Mouse (Mus musculus) WW6 (cell line): ENCODE measurements around the gene Tmem218.

Experiments used
- DNase-seq: peaks from one replicate; pipeline ENCODE4 v3.0.0-alpha.2; 2013; ENCODE audit warnings: low read depth, low spot score

Tmem218 gene

DNA sequence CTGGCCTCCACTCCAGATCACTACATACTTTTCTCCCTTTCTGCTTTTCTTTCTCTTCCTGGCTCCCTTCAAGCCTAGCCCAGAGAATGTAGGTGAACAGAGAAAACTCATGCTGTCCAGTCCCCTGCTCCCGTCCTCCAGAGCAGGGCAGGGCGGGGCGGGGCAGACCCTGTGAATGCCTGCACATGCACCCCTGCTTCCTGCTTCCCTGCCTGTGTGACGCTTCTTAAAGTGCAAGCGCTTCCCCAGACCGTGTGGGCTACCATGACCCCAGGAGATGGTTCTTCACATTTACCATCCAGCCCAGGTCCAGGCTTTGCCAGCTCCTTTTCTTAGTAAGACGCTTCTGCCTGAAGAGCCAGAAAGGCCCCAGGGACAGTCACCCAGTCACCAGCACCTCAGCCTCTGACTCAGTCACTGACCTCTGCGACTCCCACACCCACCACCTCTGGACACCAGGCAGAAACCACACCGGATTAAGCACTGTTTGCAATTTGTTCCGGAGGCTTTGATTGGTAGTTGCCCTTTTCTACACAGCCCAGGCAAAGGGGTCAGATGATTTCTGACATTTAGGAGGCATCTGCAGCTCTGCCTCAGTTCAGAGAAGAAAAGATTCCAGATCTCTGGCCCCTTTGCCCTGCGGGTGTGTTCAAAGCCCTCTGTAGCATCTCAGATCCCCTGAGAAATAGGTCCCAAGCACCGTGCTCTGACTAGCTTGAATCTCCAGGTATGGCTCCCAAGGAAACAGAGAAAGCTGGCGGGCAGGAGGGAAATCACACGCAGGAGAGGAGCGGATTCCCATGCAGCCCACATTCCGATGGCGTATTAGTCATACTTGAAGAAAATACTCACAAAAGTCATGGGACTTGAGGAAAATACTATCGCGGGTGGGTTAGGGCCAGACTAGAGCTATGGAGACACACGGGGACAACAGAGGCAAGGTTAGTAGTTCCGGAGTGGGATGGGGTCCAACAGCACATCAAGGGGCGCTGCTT lies 24.5 kb downstream of the Tmem218 start:
- no peak for DNase-seq

DNA sequence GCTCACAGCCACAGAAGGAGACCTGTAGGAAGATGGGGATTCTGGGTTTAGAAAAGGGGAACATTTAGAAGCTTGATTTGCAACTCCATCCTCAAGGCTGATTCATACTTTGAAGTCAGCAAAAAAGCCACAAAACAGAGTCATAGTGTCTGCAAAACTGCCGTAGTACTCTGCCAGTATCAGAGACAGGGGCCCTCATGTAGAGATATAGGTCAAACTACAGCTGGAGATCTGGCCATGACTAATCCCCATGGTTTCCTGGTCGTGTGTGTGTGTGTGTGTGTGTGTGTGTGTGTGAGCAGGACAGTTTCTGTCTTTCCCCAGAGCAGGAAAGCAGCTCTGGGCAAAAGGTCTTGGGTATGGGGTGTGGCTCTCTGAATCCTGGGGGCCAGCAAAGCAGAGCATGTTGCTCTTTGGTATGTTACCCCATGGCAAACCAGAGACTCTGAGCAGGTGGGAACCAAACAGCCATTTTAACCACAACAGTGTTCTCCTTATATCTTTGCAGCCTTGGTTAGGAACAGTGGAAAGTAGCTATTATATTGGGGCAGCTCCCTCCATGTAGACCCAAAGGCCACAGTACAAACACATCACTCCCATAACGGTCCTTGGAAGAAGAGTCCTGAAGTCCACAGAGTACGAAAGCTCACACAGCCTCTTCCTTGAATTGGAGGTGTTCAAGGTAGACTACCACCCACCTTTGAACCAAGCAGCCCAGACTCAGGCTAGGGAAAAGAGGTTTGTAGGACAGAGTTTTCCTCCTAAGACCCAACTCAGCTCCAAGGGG lies 28.1 kb downstream of the Tmem218 start:
- no peak for DNase-seq

DNA sequence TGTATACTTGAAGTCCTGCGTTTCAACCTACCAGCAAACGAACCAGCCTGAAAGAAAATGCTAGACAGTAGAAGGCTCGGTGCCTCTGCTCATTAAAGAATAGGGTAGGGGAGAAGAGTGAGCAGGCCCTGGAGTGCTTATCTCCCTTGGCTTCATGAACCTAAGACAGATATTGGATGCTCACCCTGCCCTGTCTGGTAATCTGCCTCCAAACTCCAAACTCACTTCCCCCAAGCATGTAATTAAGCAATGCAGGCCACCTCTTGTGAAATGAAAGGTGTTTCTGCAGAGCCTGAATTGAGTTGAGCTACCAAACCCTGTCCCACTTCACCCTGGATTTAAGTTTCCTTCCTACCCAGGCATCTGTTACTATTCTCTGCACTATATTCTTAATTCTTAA lies 34.7 kb downstream of the Tmem218 start:
- no peak for DNase-seq

DNA sequence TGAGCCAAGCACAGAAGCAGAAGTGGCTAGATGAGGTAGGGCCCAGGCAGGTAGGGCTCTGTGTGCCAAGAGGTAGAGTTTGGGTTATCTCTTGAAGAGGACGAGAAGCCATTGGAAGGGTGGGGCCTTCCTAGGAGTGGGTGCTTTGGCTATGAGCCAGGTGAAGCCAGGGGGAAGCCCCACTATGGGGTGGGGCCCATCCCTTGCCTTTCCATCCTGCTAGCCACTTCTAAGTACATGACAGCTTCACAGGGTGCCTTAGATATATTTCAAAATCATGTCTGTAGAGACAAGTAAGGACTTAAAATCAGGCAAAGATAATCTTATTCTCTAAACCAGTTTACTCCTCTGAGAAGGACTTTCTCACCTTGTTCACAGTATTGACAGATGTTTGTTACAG lies 36.6 kb downstream of the Tmem218 start:
- no peak for DNase-seq

DNA sequence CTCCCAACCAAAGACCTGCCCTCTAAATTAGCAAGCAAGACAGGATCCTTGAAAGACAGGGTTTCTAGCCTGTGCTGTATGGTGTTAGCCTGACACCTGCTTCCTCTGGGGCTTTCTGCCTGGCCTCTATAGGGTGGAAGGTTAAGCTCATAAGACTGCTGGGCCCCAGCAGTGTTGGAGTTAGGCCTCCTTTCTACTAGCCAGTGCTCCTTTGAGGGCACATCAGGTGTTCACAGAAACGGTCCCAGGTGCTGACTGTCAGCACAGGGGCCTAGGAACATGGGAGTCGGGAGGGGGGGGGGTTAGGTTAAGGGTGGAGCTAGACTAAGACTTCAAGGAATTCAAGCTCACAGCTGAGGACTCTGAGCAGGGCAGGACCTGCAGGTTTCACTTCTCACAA lies 37.4 kb downstream of the Tmem218 start:
- DNase-seq = no peak

DNA sequence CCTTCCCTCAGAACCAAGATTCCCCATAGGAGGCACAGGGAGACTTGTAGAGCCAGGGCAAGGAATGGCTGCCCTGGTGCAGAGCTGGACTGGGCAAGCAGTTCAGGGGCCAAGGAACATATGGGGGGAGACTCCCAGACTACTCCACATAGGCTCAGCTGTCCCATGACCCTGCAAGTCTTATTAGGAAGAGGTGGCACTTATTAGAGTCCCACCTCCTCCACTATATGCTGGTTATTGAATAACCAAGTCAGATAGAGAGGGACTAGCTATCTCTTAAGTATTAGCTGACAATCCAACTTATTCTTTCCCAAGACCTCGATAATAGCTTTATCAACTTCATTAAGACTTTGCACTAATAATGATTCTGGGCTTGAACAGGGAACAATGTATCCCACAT lies 37.8 kb downstream of the Tmem218 start:
- DNase-seq = no peak

DNA sequence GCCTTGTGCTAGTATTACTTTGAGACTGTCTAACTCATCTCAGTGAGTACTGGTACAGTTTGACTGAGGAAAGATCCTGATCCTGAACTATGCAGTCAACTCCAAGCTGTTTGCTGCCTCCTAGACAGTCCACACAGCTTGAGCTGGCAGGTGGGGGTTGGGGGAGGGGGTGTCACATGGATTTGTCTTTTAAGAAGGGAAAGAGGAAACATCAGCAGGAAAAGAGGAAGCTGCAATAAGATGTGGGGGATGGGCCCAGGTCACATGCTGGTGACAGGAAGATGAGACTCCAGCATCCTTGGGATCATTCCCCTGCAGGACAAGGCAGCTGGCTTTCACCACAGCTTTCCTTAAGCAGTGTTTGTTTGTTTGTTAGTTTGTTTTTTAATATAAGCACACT lies 39.4 kb downstream of the Tmem218 start:
- no peak for DNase-seq

DNA sequence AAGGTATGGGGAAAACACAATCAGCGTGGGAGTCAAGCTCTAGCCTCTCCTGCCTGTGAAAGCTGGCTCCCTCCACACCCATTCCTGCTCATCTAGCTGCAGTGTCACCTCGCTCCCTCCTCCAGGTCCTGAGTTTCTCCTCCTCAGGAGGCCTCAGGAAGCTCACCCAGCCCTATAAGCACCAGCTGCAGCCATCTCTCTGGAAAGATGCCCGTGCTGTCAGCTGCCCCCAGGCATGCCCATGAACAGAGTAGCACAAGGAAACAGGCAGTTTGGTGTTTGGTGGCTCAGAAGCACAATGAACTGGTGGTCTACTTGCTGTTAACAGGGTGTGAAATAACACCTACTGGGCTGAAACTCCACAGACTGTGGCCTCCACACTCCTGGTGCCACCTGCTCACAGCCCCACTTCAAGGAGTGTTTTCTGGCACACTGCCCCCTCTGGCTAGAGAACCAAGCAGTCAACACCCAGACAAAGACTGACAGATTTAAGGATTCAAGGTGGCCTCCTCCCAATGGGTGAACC lies 40.4 kb downstream of the Tmem218 start:
- DNase-seq = no peak

DNA sequence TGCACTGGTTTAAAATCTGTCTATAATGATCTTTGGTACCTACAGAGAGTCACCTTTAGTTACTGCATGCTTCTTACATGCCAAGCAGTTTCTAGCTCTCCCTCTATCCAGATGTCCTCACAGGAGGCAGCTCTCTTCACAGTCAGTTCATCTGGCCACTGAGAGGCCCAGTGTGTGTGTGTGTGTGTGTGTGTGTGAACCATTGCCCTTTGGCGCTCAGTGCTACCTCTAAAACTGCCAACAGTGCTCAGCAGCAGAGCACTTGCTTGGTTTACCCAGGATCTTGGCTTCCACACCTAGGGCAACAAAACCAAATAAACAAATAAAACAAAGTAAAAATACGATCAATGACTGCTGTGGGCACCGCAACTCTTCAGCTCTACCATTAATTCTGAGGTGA lies 42.0 kb downstream of the Tmem218 start:
- no peak for DNase-seq

DNA sequence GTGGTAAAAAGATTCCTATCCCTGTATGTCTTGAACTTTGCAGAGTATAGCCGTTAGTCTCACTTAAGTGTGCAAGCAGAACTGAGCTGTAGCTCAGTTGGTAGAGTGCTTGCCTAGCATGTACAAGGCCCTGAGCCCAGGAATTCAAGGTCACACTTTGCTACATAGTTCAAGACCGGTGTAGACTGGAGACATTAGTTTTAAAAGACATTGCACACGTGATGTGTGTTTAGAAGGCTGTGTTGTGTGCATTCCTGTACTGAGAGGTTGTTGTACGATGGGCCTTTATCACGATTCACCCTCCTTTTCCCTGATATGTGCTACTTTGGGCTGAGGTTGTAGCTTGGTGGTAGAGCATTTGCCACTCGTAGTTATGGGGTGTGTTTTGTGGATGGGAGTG lies 42.6 kb downstream of the Tmem218 start:
- DNase-seq = no peak

DNA sequence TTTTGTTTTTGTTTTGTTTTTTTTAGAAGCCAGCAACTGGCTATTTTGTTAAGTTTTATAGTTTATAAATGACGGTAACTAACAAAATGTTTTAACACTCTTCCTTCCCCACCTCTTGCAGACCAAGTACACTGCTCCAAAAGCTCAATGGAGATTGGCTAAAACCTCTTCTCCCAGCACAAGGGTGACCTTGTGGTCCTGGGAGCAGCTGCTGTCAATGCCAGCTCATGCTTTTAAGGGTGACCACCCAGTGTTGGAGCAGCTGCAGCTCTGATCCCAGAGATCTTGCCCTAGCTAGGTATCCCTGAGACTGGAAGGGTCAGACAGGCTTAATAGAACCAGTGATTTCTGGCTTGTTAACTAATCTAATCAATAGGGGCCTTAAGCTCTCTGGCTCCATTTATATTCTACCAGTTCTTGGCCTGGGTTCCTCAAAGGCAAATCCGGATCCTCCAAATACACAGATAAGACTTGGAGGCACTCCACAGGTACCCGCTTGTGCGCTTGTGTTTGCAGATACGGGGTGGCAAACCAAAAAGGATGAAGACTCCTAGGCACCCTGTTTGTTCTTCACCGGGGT lies 46.6 kb downstream of the Tmem218 start:
- DNase-seq = no peak

DNA sequence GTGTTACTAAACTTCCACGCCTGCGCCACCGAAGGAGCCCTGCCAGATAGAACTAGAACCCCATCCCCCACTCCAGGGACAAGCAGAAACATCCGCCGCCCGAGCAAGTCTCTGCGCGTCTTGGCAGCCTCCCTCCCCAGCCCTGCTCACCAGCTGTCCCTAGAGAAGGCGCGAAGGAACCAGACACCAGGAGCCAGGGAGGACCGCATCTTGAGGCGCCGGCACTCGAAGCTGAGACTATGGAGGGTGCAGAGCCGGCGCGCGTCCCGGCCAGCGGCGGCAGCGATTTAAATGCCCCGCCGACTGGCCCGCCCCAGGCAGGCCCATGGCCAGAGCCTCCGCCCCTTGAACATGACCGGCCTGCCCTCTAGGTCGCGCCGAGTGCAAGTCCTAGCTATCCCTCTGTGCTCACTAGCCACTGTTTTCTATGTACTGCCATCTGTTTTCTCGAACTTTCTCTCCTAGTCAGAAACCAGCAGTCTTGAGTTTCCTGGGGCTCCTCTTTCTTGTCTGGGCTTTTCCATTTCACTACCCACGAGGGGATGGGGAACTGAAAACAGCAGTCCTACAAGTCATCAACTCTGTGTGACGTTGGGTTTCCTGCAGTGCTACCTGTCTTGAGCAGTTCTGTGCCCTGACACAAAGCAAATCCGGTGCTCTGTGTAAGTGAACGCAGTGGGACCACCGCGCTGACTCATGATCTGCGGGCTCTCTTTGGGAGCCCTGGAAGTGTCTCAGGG lies 47.3 kb downstream of the Tmem218 start, which contains the start of gene Slc37a2:
Slc37a2 (minus strand) TSS at position 590 of the 740 bp plus-strand sequence.
- DNase-seq = no peak

DNA sequence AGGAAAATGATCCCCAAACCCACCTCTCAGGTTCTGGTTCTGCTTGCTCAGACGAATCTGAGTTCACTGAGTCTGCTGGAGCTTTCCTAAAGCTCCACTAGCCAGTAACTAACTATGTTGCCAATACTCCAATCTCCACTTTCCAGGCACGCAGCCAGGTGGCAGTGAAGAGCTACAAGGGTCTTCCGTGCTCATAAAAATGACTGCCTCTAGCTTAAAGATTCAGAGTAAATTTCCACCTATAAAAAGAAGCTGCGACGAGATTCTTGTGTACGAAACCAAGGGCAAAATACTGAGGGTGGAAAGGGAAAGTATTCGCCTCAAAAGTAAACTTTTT lies 47.8 kb downstream of the Tmem218 start:
- no peak for DNase-seq

DNA sequence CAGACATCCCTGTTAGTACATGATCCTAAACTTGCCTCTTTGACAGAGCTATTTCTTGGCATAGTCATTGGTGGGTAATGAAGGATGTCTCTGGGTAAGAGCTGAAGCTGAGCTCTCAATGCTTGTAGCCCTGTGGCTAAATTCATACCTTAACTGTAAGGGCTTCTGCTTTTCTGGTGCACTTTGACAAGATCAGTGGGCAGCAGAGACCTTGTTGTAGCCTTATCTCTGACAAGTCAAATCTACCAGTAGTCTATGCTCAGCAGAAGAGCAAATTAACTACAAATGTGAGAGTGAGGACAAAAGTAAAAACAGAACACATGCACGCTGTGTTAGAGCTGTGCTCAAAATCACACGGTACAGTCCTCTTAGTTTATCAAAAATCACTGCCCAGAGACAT lies 58.6 kb downstream of the Tmem218 start:
- DNase-seq = no peak
